Mouse (Mus musculus) ES-E14 (cell line): ENCODE data around the gene Pck2.

Experiments
- CHD2 ChIP-seq: IDR thresholded peaks from 2 replicates; pipeline ENCODE4 v1.6.1; 2014; ENCODE audit warnings: mild to moderate bottlenecking, low read depth, low read length, inconsistent platforms
- MAFK ChIP-seq: IDR thresholded peaks from 2 replicates; pipeline ENCODE4 v1.6.1; 2014; ENCODE audit warnings: mild to moderate bottlenecking, low read depth, low read length, inconsistent platforms; ENCODE audit not compliant: insufficient read depth
- ZC3H11A ChIP-seq: IDR thresholded peaks from 2 replicates; pipeline ENCODE4 v1.6.1; 2012; ENCODE audit warnings: low read depth, mild to moderate bottlenecking, inconsistent platforms, low read length, borderline replicate concordance

- TF ChIP-seq ZC3H11A: no peak
- TF ChIP-seq CHD2: no peak
- TF ChIP-seq MAFK: no peak
Observed at GRCm38 (mm10) chr14:55571760-55572159, 31.7 kb downstream of the Pck2 start.
